Mouse (Mus musculus) thymus, postnatal 25 days (tissue): ENCODE measurements at regions not wholly inside any gene's neighbourhood (a gene's known extent, or its start where the extent isn't known, plus 50 kb on each side); places are given as distances from the start of the nearest gene placed in this dataset.

Source experiments
- DNase-seq: peaks from one replicate; pipeline ENCODE4 v3.0.0; 2022

DNA sequence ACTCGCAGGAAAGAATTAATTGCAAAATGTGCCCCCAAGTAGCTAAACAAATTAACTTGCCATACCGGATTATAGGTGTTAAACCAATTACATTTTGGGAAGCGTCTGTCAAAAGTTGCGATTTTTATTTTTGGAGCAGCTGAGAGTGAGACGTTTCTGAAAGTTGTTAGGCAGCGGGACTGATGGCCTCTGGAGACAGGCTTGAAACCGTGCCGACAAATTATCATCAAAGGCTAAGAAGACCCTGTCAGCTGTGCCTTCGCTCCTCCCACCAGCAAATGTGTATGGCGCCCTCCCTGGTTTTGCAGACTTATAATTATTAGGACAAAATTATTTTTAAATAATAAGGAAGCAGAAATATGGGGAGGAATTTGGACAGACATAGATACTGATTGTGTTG lies 161.5 kb upstream of the Zfp64 start:
- no peak for DNase-seq

DNA sequence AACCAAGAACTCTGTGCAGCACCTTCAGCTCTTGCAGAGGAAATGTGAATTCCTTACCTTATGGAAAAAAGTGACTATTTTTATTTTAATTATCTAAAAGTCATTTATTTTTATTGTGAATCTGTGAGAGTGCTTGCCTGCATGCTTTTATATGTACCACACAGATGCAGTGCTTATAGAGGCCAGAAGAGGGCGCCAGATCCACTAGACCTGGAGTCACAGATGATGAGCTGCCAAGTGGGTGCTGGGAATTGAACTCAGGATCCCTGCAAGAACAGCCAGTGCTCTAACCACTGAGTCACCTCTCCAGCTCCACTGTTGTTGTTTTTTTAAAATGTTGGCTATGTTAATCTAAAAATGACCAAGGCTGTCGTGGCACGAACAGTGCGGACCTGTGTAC lies 153.7 kb upstream of the Zfp64 start:
- DNase-seq = no peak

DNA sequence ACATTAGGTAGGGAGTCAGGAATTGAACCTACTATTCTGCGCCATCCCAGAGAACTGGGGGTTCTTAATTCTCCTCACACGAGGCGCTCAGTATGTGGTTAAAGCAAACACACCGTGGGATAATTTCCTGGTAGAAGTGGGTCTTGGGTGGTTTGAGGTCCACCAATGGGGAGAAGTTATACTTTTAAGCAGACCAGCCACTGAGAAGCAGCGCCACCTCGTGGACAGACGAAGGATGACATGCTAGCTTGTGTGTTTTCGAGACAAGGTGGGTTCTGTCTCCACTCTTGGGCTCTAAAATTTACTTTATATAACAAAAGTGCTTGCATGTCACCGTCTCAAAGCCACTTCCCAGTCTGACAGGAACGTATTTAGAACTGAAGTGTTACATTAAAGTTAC lies 152.7 kb upstream of the Zfp64 start:
- peak; percentile 52 for DNase-seq

DNA sequence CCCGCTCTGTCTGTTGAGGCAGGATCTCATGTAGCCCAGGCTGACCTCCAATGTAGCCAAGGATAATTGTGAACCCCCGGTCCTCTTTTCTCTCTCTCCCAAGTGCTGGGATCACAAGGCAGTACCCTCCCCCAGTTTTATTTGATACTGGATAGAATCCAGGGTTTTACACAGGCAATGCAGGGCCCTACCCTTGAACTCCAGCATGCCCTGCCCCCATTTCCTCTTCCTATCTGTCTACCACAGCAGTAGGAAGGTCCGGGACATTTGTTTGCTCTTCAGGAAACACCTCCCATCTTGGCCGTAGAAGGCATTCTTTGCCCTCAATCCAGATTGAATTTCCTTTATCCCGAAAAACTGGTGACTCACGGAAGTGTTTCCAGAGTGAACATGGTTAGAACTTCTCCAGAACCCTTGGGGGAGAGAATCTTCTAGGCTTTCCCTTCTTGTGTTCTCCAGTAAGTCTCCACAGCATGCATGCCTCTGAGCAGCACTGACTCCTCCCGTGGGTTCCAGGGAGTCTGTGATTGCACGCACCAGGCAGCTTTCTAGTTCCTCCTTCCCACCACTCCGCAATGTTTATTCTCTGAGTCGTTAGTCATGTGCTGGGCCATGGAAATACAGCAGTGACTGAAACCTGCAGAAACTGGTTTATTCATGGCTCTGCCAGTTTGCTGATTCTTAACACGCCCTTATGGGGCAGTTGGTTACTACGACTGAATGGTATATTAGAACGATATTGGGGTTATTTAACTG lies 146.3 kb upstream of the Zfp64 start:
- DNase-seq = no peak

DNA sequence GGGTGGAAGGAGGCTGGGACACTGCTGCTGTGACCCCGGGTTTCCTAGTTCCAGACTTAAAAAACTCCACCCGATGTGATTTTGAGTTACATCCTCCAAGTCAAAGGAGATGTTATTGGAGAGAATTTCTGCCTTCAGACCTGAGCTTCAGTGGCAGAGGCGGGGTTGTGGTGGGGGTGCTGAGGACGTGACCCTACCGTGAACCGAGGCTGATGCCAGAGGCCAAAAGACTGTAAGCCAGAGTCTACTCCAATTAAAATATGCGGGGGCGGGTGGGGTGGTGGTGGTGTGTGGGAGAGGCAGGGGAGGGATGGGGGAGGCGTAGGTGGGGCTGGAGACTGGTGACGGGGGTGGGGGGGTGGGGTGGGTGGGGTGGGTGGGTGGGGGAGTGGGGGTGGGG lies 145.1 kb upstream of the Zfp64 start:
- DNase-seq = no peak

DNA sequence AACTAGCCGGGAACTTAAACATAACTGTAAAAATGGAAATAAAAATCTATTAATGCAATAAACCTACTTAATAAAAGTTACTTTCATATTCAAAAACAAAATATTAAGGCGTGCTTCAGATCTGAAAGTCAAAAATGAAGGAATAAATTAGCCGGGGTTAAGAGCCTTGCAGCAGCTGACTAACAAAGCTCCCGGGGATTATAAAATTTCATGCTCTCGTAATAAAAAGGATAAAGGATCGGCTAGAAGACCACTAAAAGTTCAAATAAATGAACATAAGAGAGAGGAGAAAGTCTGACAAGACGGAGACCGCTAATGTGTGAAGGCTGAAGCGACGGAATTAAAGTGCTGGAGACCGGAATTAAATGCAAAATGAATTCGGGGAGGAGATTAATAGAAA lies 144.3 kb upstream of the Zfp64 start:
- DNase-seq = no peak

DNA sequence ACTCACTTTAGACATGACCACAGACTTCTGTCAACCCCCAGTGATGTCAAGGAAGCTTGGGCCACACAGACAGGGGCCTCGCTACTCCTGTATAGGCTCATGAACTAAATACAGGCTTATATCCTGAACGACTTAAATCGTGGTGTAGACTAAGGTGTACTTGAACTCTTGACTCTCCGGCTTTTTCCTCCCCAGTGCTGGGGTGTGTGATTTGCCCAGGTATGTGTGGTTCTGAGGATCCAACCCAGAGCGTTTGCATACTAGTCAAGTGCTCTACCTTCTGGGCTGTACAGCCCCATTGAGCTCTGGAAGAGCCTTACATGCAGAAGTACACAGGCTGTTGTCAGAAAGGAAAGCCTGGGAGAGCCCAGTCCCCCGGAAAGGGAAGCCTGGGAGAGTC lies 143.2 kb upstream of the Zfp64 start:
- DNase-seq = no peak

DNA sequence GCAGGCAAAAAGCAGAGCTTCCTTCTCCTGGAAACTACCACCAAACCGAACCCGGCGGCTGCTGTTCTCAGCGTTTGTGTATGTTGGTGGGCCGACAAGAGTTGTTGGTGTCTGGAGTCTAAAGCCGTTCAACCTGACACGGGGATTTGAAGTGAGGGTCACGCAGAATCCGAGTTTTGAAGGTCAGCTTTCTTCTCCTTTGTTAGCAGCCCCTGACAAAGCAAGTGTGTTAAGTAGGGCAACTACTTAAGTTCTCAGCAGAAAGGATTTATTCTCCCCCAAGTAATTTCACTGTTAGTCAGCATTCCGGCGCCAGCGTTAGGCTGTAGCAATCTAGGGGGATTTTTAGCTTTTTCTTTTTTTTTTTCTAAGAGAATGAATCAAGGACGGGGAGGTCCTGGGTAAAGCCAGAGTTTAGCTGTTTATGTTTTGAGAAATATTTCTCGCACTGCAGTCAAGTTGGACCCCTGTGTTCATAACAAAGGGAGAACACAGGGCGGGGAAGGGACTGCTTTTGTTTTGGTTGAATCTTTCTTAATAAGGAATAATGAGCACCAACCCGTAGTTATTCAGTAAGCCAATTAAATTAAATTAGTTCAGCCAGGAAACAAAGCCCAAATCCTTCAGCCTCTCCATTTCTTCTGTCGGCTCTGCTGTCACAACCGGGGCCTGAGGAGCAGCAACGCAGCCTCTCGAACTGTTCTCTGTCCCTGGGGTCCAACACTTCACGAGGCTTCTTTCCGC lies 138.8 kb upstream of the Zfp64 start:
- no peak for DNase-seq

DNA sequence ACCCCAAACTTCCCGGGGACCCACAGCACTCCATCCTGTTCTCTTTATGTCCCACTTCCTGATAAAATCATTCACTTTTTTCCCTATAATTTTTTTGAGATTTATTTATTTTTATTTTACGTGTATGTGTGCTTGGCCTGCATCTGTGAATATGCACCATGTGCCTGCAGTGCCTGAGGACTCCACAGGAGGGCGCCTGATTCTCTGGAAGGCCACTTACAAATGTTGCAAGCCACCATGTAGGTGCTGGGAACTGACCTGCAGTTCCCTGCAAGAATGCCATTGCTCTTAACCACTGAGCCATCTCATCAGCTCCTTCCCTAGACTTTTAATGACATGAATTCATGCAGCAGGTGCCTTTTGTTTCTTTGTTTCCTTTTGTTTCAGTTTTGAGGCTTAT lies 134.9 kb upstream of the Zfp64 start:
- DNase-seq = no peak

DNA sequence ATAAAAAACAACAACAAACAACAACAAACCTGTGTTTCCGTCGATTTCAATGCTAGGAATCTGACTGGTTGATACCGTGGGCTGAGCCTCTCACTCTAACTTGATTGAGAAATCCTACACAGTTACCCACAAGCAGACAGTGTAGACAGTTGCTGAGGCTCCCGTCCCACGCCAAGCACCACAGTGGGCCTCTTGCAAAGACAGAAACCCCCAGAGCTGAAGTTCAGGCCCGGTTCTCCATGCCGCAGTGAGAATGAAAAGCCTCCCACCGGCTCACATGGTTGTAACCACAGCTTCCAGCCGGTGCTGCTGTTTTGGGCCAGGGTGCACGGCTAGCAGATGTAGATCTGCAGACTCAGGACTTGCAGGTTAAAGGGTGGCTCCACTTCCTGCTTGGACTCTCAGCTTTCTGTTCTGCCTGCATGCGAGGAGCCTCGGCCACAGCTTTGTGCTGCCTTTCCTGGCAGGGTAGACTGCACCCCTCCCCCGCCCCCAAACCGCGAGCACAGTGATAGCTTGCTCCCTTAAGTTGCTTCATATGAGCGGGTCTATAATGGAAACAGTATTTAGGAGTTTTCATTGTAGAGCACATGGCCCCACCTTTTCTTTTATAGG lies 133.6 kb upstream of the Zfp64 start:
- peak; percentile 27 for DNase-seq

DNA sequence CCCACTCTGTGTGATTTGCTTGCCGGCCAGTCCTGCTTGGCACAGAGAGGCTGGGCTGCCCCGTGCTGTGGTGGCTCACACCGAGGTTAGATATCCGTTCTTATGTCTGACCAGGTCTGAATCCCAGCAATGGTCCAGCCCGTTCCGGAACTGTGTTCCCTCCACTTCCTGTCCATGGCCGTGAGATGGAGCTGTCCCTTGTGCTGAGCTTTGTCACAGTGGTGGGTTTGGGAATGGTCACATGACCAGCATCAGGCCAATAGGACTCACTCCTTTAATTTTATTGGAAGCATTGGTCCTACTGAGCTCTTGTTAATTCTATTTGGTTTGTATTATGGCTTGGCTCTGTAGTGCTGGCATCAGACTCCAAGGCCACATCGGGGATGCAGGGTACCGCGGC lies 132.9 kb upstream of the Zfp64 start:
- DNase-seq = no peak

DNA sequence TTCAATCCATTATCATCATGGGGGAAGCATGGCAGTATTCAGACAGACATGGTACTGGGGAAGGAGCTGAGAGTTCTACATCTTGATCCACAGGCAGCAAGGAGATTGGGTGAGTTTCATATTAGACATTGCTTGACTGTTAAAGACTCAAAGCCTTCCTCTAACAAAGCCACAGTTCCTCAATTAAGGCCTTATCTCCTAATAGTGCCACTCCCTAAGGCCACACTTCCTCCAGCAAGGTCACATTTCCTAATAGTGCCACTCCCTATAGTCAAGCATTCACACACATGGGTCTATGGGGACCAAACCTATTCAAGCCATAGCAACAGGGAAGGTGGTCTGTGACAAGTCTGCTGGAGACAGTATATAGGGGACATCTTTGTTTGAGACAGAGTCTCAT lies 115.9 kb upstream of the Zfp64 start:
- DNase-seq = no peak

DNA sequence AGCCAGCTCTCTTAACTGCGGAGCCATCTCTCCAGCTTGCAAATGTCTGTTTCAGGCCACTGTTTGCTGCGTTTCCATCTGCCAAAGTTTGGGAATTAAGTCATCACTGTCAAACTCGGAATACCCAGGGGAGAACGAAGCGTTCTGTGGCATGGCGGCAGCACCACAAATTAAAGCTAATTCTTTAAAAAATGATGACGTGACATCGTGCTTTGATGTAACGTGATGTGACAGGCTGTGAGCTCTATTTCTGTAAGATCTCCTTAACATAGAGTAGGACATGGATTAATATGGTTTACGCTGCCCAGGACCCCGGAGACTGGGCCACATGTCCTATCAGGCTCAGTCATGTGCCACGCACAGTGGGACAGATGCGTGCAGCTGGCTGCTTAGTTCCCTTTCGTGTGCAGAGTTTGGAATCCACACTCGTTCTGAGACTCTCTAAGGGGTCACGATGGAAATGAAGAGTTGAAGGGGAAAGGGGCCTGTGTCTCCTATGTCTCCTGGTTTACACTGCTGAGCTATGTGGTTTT lies 109.8 kb upstream of the Zfp64 start:
- no peak for DNase-seq

DNA sequence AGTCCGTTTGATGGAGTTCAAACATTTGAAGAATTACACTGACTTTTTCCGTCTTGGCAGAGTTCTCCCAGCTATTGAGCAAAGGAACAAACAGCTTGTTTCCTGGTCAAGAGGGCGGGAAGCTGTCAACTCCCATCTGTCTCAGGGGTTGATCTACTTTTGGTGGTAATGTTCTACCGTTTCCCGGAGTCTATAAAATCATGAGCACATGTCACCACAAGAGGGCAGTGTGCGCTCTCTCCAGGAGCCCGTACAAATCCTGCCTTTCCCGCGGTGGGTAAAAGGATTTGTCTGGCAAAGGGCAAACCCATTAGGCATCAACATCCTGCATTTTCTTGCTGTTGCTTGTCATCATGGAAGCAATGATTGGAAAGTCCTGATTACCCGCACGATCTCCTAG lies 106.1 kb upstream of the Zfp64 start:
- DNase-seq = peak; percentile 54

DNA sequence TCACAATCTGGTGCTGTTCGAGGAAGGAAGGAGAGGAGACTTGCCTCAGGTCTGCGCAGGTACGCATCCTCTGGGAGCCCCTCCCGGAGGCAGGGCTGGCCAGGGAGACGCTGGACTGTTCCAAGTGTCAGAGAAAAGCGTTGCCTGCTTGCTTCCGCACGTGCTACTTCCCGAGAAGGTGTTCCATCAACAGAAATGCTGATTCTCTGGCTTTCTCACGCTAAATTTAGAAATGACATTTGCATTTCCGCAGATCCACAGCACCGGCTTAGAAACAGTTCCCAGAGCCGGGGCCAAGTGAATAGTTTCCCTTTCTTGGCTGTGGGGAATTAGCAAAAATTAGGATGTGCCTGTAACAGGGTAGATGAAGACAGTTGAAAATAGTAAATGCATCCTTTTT lies 105.1 kb upstream of the Zfp64 start:
- DNase-seq = no peak

DNA sequence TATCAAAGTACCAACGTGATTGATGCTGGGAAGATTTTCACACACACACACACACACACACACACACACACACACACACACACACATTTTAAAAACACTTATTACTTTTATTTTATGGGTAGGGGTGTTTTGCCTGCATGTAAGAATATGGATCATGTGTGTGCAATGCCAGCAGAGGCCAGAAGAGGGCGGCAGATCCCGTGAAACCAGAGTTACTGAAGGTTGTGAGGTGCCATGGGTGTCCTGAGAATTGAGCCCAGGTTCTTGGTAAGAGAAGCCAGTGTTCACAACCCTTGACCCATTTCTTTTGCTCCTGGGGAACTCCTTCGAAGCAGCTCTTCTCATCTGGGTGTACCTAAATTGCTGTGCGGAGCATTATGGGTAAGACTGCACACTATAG lies 102.4 kb upstream of the Zfp64 start:
- DNase-seq = peak; percentile 3

DNA sequence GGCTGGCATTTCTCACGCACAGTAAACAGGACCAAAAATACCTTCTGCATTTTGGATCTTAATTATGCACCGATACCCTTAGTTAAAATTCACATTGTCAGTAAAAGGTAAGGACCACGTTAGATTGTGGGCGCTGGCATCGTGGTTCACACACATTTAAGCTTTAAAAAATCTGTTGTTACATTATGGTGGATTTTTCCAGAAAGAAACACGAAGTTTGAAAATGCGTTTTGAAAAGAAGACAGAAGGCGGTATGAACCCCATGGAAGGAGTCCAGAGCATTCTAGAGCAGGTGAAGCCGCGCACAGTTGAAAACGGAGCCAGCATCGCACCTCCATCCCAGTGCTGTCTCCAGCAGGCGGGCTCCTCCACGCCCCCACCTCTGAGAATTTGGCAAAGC lies 94.6 kb upstream of the Zfp64 start:
- no peak for DNase-seq

DNA sequence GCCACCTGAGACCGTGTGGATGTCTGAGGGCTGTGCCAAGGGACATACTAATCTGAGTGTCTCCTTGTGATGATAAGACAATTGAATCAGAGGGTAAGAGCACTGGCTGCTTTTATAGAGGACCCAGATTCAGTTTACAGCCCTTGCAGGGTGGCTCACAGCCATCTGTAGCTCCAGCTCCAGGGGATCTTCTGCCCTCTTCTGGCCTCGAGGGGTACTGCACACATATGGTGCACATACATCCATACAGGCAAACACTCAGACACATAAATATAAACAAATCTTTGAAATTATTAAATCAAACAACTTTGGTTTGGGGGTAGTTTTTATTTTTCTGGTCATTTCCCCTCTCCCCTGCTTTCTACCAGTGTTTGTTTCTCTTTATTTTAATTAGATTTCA lies 86.4 kb upstream of the Zfp64 start:
- no peak for DNase-seq

DNA sequence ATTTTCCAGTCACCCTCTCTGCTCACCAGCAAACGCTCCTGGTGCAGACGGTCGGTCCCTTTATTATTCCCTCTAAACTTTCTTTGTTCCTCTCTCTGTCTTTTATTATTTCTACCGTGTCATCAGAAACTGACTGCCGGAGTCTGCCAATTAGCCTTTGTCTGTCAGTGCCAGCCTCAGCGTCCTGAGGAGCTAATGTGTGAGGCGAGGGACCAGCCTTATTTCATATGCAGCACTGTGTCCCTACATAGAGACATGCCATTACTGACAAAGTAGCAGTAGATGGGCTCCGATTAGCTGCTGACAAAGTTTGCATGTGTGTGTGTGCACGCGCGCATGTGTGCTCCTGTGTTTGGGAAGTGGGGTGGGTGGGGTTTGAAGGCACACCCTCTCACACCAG lies 82.6 kb upstream of the Zfp64 start:
- DNase-seq = no peak

DNA sequence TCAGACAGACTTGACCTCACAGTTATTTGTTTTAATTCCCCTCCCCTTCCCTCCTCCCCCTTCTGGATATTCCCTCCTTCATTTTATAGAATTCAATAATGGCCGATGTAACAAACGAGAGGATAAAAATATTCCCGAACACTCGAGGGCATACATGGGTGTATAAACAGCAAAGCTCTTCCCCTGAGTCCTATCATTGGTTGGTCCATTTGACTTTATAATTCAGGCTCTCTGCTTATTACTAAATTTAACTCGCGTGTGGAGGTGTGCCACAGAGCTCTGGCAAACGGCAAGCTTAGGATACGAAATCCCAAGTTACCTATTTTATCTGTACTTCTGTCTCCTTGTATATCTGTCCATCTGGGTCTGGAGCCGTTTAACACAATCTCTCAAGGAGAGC lies 82.1 kb upstream of the Zfp64 start:
- no peak for DNase-seq

DNA sequence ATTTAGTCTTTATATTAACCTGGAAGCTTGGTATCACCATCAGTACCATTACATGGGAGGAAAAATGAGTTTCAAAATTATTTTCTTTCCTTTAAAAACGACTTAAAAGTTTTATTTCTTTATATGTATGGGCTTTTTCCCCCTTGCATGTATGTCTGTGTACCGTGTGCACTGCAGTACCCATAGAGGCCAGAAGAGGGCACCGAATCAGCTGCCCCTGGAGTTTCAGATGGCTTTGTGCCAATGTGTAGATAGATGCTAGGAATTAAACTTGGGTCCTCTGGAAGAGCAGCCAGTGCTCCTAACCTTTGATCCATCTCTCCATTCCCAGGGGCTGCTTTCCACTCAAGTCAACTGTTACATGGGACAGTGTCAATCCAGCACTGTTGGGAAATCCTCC lies 79.9 kb upstream of the Zfp64 start:
- peak; percentile 35 for DNase-seq

DNA sequence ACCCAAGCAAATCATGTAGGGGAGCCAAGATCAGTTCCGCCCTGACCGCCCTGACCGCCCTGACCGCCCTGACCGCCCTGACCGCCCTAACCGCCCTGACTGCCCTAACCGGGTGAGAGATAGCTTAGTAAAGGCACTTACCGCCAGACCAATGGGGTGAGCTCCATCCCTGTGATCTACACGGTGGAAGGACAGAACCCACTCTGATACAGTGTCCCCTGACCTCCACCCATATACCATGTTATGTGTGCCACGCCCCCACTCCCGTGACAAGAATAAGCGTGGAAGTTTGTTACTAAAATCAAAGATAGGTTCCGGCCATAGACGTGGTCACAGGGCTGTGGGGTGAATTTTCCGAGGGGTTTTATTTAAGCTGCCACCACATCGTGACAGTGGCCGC lies 78.6 kb upstream of the Zfp64 start:
- DNase-seq = no peak

DNA sequence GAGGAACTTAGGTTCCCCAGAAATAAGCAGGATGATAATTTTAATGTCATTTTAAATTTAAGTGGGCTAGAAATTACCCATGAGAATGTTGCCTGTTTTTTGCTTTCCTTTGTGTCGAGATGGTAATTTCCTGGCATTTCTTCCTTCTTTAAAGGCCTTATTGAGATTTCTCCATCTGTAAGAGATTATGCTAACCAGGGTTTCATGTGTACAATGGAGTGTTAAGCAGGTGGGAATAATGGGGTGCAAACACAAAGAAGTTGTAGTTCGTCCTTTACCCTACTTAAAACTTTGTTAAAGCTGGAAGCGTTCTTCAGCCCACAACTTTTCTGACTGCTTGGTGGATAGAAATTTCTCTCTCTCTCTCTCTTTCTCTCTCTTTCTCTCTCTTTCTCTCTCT lies 77.8 kb upstream of the Zfp64 start:
- no peak for DNase-seq

DNA sequence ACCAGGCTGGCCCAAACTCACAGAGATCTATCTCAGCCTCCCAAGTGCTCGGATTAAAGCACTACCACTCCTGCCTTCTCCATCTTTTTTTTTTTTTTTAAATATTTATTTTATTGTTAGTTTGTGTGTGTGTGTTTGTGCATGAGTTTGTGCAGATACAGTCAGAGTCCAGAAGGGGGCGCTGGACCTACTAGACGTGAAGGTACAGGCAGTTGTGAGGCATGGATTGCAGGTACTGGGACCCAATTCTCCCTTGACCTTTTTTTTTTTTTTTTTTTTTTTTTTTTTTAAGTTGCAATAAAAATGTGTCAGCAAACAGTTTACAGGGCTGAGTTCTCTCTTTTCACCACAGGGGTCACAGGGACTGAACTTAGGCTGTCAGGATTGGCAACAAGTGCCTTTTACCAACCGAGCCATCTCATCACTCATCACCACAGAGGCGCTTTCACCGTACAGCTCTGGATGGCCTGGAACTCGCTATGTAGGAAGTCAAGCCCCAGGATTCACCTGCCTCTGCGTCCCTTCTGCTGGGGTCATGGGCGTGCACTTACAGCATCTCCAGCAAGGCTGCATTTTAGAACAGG lies 73.2 kb upstream of the Zfp64 start:
- no peak for DNase-seq
